Mouse (Mus musculus): ENCODE data around the gene Fam184a. TPM values are rescaled to one million over a fixed set of nuclear protein-coding genes. Genes with fewer than 3 reads are reported as not detected.
"Not testable (repeated sequence)": the region's sequence is repeated elsewhere in the genome, so short reads cannot be mapped to it uniquely, and the experiment has no call there.

Gene Fam184a
- polyA plus RNA-seq, 1 experiment: 16.7 TPM

- TF ChIP-seq CTCF (IDR thresholded peaks at IDR 0.05; ENCODE audit: extremely low read depth, insufficient read depth, low read length) (no peak), POLR2A (IDR thresholded peaks at IDR 0.05; ENCODE audit: extremely low read depth, insufficient read depth, low read length) (no peak)
- H3K27ac ChIP-seq (ENCODE audit: insufficient read depth, low read length): no peak overlapping the region
- H3K4me1 ChIP-seq (ENCODE audit: control insufficient read depth, insufficient read depth, low read length): no peaks in the 10 kb centered on the region
- no peak overlapping the region for H3K4me3 ChIP-seq (ENCODE audit: insufficient read depth, low read length)
These were observed 100.2 kb downstream of the Fam184a start for GRCm38 (mm10) chr10:53650683-53651082.

GRCm38 (mm10) chr10:53641507-53641906 lies 109.4 kb downstream of the Fam184a start:
- no peak overlapping the region for H3K27ac ChIP-seq (ENCODE audit: insufficient read depth, low read length)
- H3K4me3 ChIP-seq (ENCODE audit: insufficient read depth, low read length): no peak overlapping the region
- TF ChIP-seq POLR2A (IDR thresholded peaks at IDR 0.05; ENCODE audit: extremely low read depth, insufficient read depth, low read length) (no peak), CTCF (IDR thresholded peaks at IDR 0.05; ENCODE audit: extremely low read depth, insufficient read depth, low read length) (peak; percentile 76)
- H3K4me1 ChIP-seq (ENCODE audit: control insufficient read depth, insufficient read depth, low read length): no peaks in the 10 kb centered on the region

GRCm38 (mm10) chr10:53635246-53635971 lies 115.5 kb downstream of the Fam184a start:
- no peaks in the 10 kb centered on the region for H3K4me1 ChIP-seq (ENCODE audit: control insufficient read depth, insufficient read depth, low read length)
- TF ChIP-seq POLR2A (IDR thresholded peaks at IDR 0.05; ENCODE audit: extremely low read depth, insufficient read depth, low read length) (no peak), CTCF (IDR thresholded peaks at IDR 0.05; ENCODE audit: extremely low read depth, insufficient read depth, low read length) (no peak)
- no peak overlapping the region for H3K27ac ChIP-seq (ENCODE audit: insufficient read depth, low read length)
- H3K4me3 ChIP-seq (ENCODE audit: insufficient read depth, low read length): no peak overlapping the region

- H3K27ac ChIP-seq (ENCODE audit: insufficient read depth, low read length): no peak overlapping the region
- no peak for TF ChIP-seq CTCF (IDR thresholded peaks at IDR 0.05; ENCODE audit: extremely low read depth, insufficient read depth, low read length)
- no peak overlapping the region for H3K4me3 ChIP-seq (ENCODE audit: insufficient read depth, low read length)
- no peaks in the 10 kb centered on the region for H3K4me1 ChIP-seq (ENCODE audit: control insufficient read depth, insufficient read depth, low read length)
These were observed 116.8 kb downstream of the Fam184a start for GRCm38 (mm10) chr10:53634160-53634559.

- Histone ChIP-seq H3K4me3 (ENCODE audit: insufficient read depth, low read length) (peak within 1 kb of the TSS; percentile 81), H3K27ac (ENCODE audit: insufficient read depth, low read length) (peak within 1 kb of the TSS; percentile 62)
- H3K4me1 ChIP-seq (ENCODE audit: control insufficient read depth, insufficient read depth, low read length): not testable (repeated sequence)
These were observed 120.6 kb downstream of the Fam184a start, which contains the start of gene Mcm9 for GRCm38 (mm10) chr10:53630339-53630738. Gene Mcm9 (minus strand): TSS chr10:53630439.

GRCm38 (mm10) chr10:53629918-53630250 lies 121.0 kb downstream of the Fam184a start:
- Histone ChIP-seq H3K4me1 (ENCODE audit: control insufficient read depth, insufficient read depth, low read length) (no peaks in the 10 kb centered on the region), H3K4me3 (ENCODE audit: insufficient read depth, low read length) (peak overlapping the region; percentile 81), H3K27ac (ENCODE audit: insufficient read depth, low read length) (peak overlapping the region; percentile 62; the same call in 1 of the 2 replicates)
- no peak; the same call in 1 of the 2 replicates for TF ChIP-seq POLR2A (IDR thresholded peaks at IDR 0.05; ENCODE audit: extremely low read depth, insufficient read depth, low read length)
- no peak for TF ChIP-seq CTCF (IDR thresholded peaks at IDR 0.05; ENCODE audit: extremely low read depth, insufficient read depth, low read length)

GRCm38 (mm10) chr10:53629247-53629917 lies 121.5 kb downstream of the Fam184a start:
- Histone ChIP-seq H3K4me1 (ENCODE audit: control insufficient read depth, insufficient read depth, low read length) (no peaks in the 10 kb centered on the region), H3K27ac (ENCODE audit: insufficient read depth, low read length) (peak overlapping the region; percentile 62), H3K4me3 (ENCODE audit: insufficient read depth, low read length) (peak overlapping the region; percentile 81)
- no peak for TF ChIP-seq CTCF (IDR thresholded peaks at IDR 0.05; ENCODE audit: extremely low read depth, insufficient read depth, low read length)
- TF ChIP-seq POLR2A (IDR thresholded peaks at IDR 0.05; ENCODE audit: extremely low read depth, insufficient read depth, low read length): peak; percentile 55; the same call in 1 of the 2 replicates

- Histone ChIP-seq H3K27ac (ENCODE audit: insufficient read depth, low read length) (no peak overlapping the region), H3K4me1 (ENCODE audit: control insufficient read depth, insufficient read depth, low read length) (peaks cover 1% of the 10 kb centered on the region; the same call in 1 of the 2 replicates), H3K4me3 (ENCODE audit: insufficient read depth, low read length) (no peak overlapping the region)
- TF ChIP-seq POLR2A (IDR thresholded peaks at IDR 0.05; ENCODE audit: extremely low read depth, insufficient read depth, low read length) (no peak), CTCF (IDR thresholded peaks at IDR 0.05; ENCODE audit: extremely low read depth, insufficient read depth, low read length) (no peak)
These were observed 134.9 kb downstream of the Fam184a start for GRCm38 (mm10) chr10:53615850-53616616.

- no peak overlapping the region for H3K27ac ChIP-seq (ENCODE audit: insufficient read depth, low read length)
- H3K4me1 ChIP-seq (ENCODE audit: control insufficient read depth, insufficient read depth, low read length): peaks cover 1% of the 10 kb centered on the region; the same call in 1 of the 2 replicates
- TF ChIP-seq POLR2A (IDR thresholded peaks at IDR 0.05; ENCODE audit: extremely low read depth, insufficient read depth, low read length) (no peak), CTCF (IDR thresholded peaks at IDR 0.05; ENCODE audit: extremely low read depth, insufficient read depth, low read length) (no peak)
- H3K4me3 ChIP-seq (ENCODE audit: insufficient read depth, low read length): no peak overlapping the region
These were observed 137.0 kb downstream of the Fam184a start for GRCm38 (mm10) chr10:53613955-53614354.
